Mouse (Mus musculus) erythroblast, embryonic 14.5 days (primary cell): ENCODE results near the gene Calml4.

Experiments
- GATA1 ChIP-seq: IDR thresholded peaks from 2 replicates; pipeline ENCODE4 v1.6.1; 2012; ENCODE audit warnings: low read length, inconsistent platforms, mixed read lengths
- TAL1 ChIP-seq: IDR thresholded peaks from 3 replicates; pipeline ENCODE4 v1.6.1; 2012; ENCODE audit warnings: low read length, inconsistent platforms, mixed read lengths

- TF ChIP-seq GATA1 (no peak), TAL1 (no peak)
These were observed 29.2 kb upstream of the Calml4 start for GRCm38 (mm10) chr9:62828662-62829086.
